Mouse (Mus musculus) limb, embryonic 15.5 days (tissue): Measurements from ENCODE around the gene Fgf14. TPM values are rescaled to one million over a fixed set of nuclear protein-coding genes. Genes with fewer than 3 reads are reported as not detected.
"Not testable (repeated sequence)": the region's sequence is repeated elsewhere in the genome, so short reads cannot be mapped to it uniquely, and the experiment has no call there.

Source experiments
- ATAC-seq: fragments of 200-750 bp; cut with Nextera tagmentation; 2 replicates; pipeline ENCODE4 v1.8.0; 2017; ENCODE audit warnings: low read depth, moderate TSS enrichment; ENCODE audit not compliant: insufficient number of reproducible peaks, low FRiP score, low TSS enrichment
- H3K27ac ChIP-seq: fragments of 300-500 bp; sonication (generic); 2 replicates; pipeline ENCODE4 v1.5.1; 2015; ENCODE audit warnings: moderate library complexity, mild to moderate bottlenecking, inconsistent platforms
- H3K27me3 ChIP-seq: fragments of 300-500 bp; sonication (generic); 2 replicates; pipeline ENCODE4 v1.6.1; 2015; ENCODE audit warnings: inconsistent platforms
- H3K36me3 ChIP-seq: fragments of 300-500 bp; sonication (generic); 2 replicates; pipeline ENCODE4 v1.6.1; 2015; ENCODE audit warnings: inconsistent platforms
- H3K4me1 ChIP-seq: fragments of 300-500 bp; sonication (generic); 2 replicates; pipeline ENCODE4 v1.6.1; 2015; ENCODE audit warnings: inconsistent platforms
- H3K4me2 ChIP-seq: fragments of 300-500 bp; sonication (generic); 2 replicates; pipeline ENCODE4 v1.6.1; 2015; ENCODE audit warnings: mild to moderate bottlenecking, inconsistent platforms
- H3K4me3 ChIP-seq: fragments of 300-500 bp; sonication (generic); 2 replicates; pipeline ENCODE4 v1.5.1; 2015; ENCODE audit warnings: mild to moderate bottlenecking, inconsistent platforms
- H3K9ac ChIP-seq: fragments of 300-500 bp; sonication (generic); 2 replicates; pipeline ENCODE4 v1.6.1; 2015; ENCODE audit warnings: inconsistent platforms
- H3K9me3 ChIP-seq: fragments of 300-500 bp; sonication (generic); 2 replicates; pipeline ENCODE4 v1.6.1; 2016; ENCODE audit warnings: inconsistent platforms
- WGBS: fragments of 180-500 bp; shearing (Covaris S2); methylation state at CpG from one replicate; pipeline ENCODE4 v1.1.7; 2015; 5-methylcytosine and 5-hydroxymethylcytosine counted together
- polyA plus RNA-seq: library from polyadenylated mRNA; unstranded; fragments of >200 nt; fragmentation: Nextera tagmentation; extraction: Ambion mirVana; gene quantifications from 2 replicates; pipeline ENCODE4 v1.2.1, GENCODE M21; 2015

Gene Fgf14
- polyA plus RNA-seq, 1 experiment from 2014 or later: 0.50 TPM

- WGBS: 86% methylated on average over 1 of the region's 1 CpGs
- Histone ChIP-seq H3K9ac (no peak overlapping the region), H3K9me3 (no peaks in the 10 kb centered on the region), H3K27ac (no peak overlapping the region), H3K27me3 (no peaks in the 10 kb centered on the region), H3K4me2 (no peak overlapping the region), H3K36me3 (no peaks in the 10 kb centered on the region), H3K4me1 (no peaks in the 10 kb centered on the region), H3K4me3 (no peak overlapping the region)
- no peak for ATAC-seq
Observed at GRCm38 (mm10) chr14:124455120-124455519, 221.8 kb downstream of the Fgf14 start.

DNA sequence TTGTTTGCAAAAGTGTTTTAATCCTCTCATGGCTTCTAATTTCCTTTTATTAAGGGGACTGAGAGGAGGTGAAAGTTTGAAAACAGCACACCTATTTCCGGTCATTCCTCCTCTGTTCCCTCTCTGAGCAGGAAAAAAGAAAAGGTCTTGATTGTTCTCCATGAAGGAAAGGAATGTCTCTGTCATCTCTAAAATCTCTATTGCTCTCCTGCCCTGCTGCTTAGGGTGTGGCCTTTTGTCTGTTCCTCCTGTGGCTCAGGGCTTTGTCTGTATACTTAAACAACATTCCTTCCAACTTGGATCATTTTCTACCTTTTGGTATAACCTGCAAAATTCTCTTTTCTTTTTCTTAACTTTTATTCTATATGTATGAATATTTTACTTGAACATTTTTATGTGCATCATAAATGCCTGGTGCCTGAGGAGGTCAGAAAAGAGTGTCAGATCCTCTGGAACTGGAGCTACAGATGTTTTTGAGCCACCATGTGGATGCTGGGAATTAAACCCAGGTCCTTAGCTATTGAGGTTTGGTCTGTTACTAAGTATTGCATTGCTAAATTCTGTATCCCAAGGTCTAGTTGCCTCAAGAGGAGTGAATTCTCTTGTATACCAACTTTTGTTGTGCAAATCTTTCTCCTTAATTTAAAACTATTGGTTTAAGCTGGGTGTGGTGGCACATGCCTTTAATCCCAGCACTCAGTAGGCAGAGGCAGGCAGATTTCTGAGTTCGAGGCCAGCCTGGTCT lies 230.7 kb downstream of the Fgf14 start:
- Histone ChIP-seq H3K4me2 (no peak overlapping the region), H3K9me3 (no peaks in the 10 kb centered on the region), H3K27ac (no peak overlapping the region), H3K9ac (no peak overlapping the region), H3K4me3 (no peak overlapping the region), H3K27me3 (no peaks in the 10 kb centered on the region), H3K36me3 (no peaks in the 10 kb centered on the region), H3K4me1 (no peaks in the 10 kb centered on the region)
- no peak for ATAC-seq
- 68% methylated on average over 2 of the region's 2 CpGs for WGBS

DNA sequence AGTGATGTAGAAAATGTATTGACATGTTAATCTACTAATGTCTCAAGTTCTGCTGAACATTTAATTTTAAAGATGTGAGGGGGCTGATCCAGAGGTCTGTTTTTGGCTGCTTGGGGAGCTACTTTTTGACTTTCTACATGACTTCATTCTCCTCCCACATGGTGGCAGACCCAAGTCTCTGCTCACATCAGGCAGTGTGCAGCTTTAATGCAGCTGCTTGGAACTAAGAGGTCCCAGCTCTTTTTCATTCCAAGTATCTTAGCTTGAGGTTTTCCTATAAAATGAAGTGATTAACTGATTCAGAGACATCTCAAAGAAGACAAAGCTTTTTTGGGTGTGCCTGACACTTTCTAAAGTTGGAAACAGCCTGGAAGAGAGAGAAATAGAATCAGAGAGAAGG lies 232.1 kb downstream of the Fgf14 start:
- Histone ChIP-seq H3K27me3 (no peaks in the 10 kb centered on the region), H3K4me1 (no peaks in the 10 kb centered on the region), H3K4me3 (no peak overlapping the region), H3K36me3 (no peaks in the 10 kb centered on the region), H3K4me2 (no peak overlapping the region), H3K9ac (no peak overlapping the region), H3K9me3 (no peaks in the 10 kb centered on the region), H3K27ac (no peak overlapping the region)
- no peak for ATAC-seq

GRCm38 (mm10) chr14:124439298-124439697 lies 237.6 kb downstream of the Fgf14 start:
- not testable (repeated sequence) for H3K4me2 ChIP-seq, ATAC-seq, H3K4me3 ChIP-seq, H3K36me3 ChIP-seq, H3K27me3 ChIP-seq, H3K4me1 ChIP-seq, H3K27ac ChIP-seq, H3K9me3 ChIP-seq, H3K9ac ChIP-seq
- WGBS: 27% methylated on average over 3 of the region's 3 CpGs

- Histone ChIP-seq H3K9me3 (no peaks in the 10 kb centered on the region), H3K27me3 (no peaks in the 10 kb centered on the region), H3K36me3 (no peaks in the 10 kb centered on the region), H3K4me2 (no peak overlapping the region), H3K9ac (no peak overlapping the region), H3K27ac (no peak overlapping the region), H3K4me1 (no peaks in the 10 kb centered on the region), H3K4me3 (no peak overlapping the region)
- no peak for ATAC-seq
- 71% methylated on average over 2 of the region's 2 CpGs for WGBS
Observed at GRCm38 (mm10) chr14:124411890-124412289, 265.0 kb downstream of the Fgf14 start.

- Histone ChIP-seq H3K27ac (no peak overlapping the region), H3K4me3 (no peak overlapping the region), H3K4me1 (no peaks in the 10 kb centered on the region), H3K9me3 (no peaks in the 10 kb centered on the region), H3K36me3 (no peaks in the 10 kb centered on the region), H3K27me3 (no peaks in the 10 kb centered on the region), H3K4me2 (no peak overlapping the region), H3K9ac (no peak overlapping the region)
- no peak for ATAC-seq
- WGBS: 0% methylated on average over 1 of the region's 1 CpGs
Observed at GRCm38 (mm10) chr14:124410945-124411344, 266.0 kb downstream of the Fgf14 start.

DNA sequence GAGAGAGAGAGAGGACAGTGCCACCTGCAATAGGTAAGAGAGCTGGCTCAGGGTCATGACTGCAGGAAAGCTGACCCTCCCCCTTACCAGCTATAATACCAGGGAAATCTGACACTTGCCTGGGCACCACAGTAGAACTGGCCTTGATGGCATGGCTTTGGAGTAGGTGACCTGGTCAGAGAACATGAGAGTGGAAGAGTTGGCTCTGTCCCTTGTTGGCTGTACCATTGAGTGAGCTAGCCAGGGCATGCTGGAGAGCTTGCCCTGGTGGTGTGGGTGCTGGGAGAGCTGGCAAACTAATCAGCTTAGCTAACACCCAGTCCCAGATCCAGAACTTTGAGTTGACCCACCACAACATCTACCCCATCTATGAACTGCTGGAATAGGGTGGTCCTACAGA lies 348.5 kb downstream of the Fgf14 start:
- Histone ChIP-seq H3K4me1 (no peaks in the 10 kb centered on the region), H3K4me3 (no peak overlapping the region), H3K27me3 (no peaks in the 10 kb centered on the region), H3K9me3 (no peaks in the 10 kb centered on the region), H3K36me3 (no peaks in the 10 kb centered on the region), H3K4me2 (no peak overlapping the region), H3K27ac (no peak overlapping the region), H3K9ac (no peak overlapping the region)
- no peak for ATAC-seq

DNA sequence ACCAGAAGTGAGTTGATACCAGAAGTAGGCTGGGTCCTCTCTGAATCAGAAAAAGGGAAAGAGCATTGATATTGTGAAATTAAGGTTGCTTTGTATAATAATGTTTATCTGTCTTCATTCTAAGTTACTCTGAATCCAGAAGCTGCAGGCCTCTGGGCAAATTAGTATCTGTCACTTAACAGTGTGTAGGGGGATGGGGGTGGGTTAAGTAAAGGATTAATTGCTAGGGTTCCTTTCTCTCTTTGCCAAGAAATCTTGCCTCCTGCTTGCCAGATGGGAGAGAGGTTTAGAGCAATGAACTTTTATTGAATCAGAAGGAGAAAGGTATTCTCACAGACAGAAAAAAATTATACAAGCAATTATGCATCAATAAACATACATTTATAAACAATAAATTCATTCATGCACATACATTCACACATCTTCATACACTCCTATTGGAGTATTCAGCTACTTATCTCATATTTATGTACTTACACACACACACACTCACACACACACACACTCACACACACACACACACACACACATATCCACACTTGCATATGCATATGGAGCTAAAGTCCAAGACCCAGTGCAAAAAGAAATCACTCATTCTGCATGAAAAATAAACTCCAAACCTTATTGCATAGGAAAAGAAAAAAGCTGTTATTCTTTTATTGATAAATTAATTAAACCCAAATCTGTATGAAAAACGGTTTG lies 357.8 kb downstream of the Fgf14 start:
- no peaks in the 10 kb centered on the region for H3K4me1 ChIP-seq
- no peaks in the 10 kb centered on the region for H3K27me3 ChIP-seq
- H3K36me3 ChIP-seq: no peaks in the 10 kb centered on the region
- H3K27ac ChIP-seq: no peak overlapping the region
- 36% methylated on average over 1 of the region's 1 CpGs for WGBS
- ATAC-seq: no peak
- no peak overlapping the region for H3K9ac ChIP-seq
- no peak overlapping the region for H3K4me3 ChIP-seq
- no peaks in the 10 kb centered on the region for H3K9me3 ChIP-seq
- no peak overlapping the region for H3K4me2 ChIP-seq

DNA sequence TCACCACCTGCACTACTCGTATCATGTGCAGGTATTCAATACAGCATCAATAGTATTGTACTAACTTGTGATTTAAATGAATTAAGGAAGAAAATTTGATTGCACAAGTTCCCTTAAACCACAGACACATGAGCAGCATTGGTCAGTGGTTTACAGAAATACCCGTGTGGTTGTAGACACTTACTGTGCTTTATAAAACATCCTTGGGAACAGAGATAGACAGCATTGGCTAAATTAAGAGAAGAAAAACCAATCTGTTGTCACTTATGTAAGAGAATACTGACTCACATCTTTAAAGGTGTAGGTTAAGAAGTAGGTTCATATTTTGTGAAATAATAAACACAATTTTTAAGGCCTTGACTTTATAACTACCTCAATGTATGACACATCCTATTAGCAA lies 361.4 kb downstream of the Fgf14 start:
- Histone ChIP-seq H3K4me3 (no peak overlapping the region), H3K4me1 (no peaks in the 10 kb centered on the region), H3K27ac (no peak overlapping the region), H3K9me3 (no peaks in the 10 kb centered on the region), H3K9ac (no peak overlapping the region), H3K4me2 (no peak overlapping the region), H3K27me3 (no peaks in the 10 kb centered on the region), H3K36me3 (no peaks in the 10 kb centered on the region)
- ATAC-seq: no peak
- 73% methylated on average over 2 of the region's 2 CpGs for WGBS

DNA sequence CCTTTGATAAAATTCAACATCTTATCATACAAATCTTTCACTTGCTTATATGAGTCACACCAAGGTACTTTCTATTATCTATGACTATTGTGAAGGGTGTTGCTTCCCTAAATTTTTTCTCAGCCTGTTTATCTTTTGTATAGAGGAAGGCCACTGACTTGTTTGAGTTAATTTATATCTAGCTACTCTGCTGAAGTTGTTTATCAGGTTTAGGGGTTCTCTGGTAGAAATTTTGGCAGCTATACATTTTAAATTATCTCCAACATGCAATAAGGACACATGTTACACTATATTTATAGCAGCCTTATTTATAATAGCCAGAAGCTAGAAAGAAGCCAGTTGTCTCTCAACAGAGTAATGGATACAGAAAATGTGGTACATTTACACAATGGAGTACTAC lies 389.9 kb downstream of the Fgf14 start:
- no peak for ATAC-seq
- Histone ChIP-seq H3K4me1 (no peaks in the 10 kb centered on the region), H3K9me3 (no peaks in the 10 kb centered on the region)

DNA sequence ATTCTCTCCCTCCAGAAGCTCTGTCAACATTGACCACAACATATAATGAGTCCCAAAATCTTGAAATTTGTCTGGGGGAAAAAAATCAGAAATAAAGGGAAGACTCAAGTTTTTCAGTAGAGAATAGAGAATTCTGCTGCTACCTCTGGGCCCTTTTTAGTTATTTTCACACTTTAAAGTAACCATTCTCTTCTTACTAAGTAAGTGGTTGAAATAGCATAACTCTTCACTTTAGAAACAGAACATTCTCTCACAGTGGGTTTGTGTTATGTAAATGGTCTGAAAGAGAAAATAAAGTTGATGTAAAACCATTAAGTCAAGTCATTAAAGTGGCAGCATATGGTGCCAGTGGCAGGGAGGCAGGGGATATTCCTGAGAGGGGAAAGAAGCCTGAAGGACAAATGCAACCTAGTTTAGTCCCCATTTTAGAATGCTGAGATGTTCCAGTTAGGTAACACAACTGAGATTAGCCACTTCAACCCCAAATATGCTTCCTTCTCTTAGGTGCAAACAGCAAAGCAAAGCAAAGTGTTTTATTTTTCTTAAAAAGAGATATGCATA lies 398.5 kb downstream of the Fgf14 start:
- H3K9ac ChIP-seq: no peak overlapping the region
- no peaks in the 10 kb centered on the region for H3K27me3 ChIP-seq
- no peak overlapping the region for H3K4me3 ChIP-seq
- H3K4me1 ChIP-seq: no peaks in the 10 kb centered on the region
- no peaks in the 10 kb centered on the region for H3K36me3 ChIP-seq
- no peak overlapping the region for H3K27ac ChIP-seq
- no peak overlapping the region for H3K4me2 ChIP-seq
- no peak for ATAC-seq
- H3K9me3 ChIP-seq: no peaks in the 10 kb centered on the region

More for the DNA sequence above, 389.9 kb downstream of the Fgf14 start:
- Histone ChIP-seq H3K36me3 (no peaks in the 10 kb centered on the region), H3K9ac (no peak overlapping the region), H3K4me3 (no peak overlapping the region), H3K27me3 (no peaks in the 10 kb centered on the region), H3K4me2 (no peak overlapping the region), H3K27ac (no peak overlapping the region)

DNA sequence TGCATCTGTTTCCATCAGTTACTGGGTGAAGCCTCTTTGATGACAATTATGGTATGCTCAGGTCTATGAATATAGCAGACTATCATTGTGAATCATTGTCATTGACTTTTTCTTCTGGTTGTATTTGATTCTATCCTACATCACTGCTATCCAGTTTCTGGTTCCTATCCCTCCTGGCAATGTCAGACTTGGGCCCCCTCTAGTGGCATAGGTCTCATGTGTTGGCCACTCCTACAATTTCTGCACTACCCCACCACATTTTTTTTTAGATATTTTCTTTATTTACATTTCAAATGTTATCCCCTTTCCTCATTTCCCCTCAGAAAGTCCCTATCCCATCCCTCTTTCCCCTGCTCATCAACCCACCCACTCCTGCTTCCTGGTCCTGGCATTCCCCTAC lies 409.9 kb downstream of the Fgf14 start:
- no peak for ATAC-seq
- no peak overlapping the region for H3K4me3 ChIP-seq
- no peaks in the 10 kb centered on the region for H3K27me3 ChIP-seq
- no peaks in the 10 kb centered on the region for H3K36me3 ChIP-seq
- no peak overlapping the region for H3K4me2 ChIP-seq
- H3K9me3 ChIP-seq: no peaks in the 10 kb centered on the region
- no peak overlapping the region for H3K9ac ChIP-seq
- no peak overlapping the region for H3K27ac ChIP-seq
- H3K4me1 ChIP-seq: no peaks in the 10 kb centered on the region
